Mouse (Mus musculus) spleen, adult 2 months (tissue): Measurements from ENCODE around the gene Pcyt2.

ENCODE experiments used
- CTCF ChIP-seq: fragments of 200-500 bp; IDR thresholded peaks from 2 replicates; pipeline ENCODE4 v1.5.1; 2011; ENCODE audit warnings: mild to moderate bottlenecking, inconsistent platforms; ENCODE audit not compliant: insufficient read depth, insufficient read length, insufficient replicate concordance; ENCODE audit errors: extremely low read depth
- POLR2A ChIP-seq: fragments of 200-500 bp; IDR thresholded peaks from 2 replicates; pipeline ENCODE4 v1.6.1; 2011; ENCODE audit warnings: low read depth, low read length, inconsistent platforms

- TF ChIP-seq POLR2A (no peak), CTCF (no peak)
Observed at GRCm38 (mm10) chr11:120571754-120572416, 45.9 kb downstream of the Pcyt2 start.
